Mouse (Mus musculus) right cerebral cortex, postnatal 4 days (tissue): Measurements from ENCODE around the gene AU022252.

ENCODE experiments used
- DNase-seq: peaks from one replicate; pipeline ENCODE4 v3.0.0-alpha.2; 2022

Gene AU022252

DNA sequence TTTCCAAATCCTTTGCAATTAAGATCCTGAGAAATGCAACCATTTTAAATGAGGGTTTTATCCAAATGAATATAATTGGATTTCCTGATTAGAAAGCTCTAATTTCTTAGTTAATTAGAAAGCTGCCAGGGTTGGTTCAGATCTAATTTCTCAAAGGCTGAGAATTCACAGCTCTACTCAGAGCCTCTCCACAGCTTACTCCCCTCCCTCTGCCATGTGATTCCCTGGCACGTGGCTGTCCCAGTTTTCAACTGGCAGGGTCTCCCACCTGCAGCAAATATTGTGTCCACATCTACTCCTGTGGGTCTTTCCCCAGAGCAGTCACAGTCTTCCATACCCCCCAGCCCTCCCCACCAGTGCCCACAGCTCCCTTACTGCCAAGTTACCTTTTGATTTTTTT is 49.0 kb downstream of the AU022252 start:
- no peak for DNase-seq

DNA sequence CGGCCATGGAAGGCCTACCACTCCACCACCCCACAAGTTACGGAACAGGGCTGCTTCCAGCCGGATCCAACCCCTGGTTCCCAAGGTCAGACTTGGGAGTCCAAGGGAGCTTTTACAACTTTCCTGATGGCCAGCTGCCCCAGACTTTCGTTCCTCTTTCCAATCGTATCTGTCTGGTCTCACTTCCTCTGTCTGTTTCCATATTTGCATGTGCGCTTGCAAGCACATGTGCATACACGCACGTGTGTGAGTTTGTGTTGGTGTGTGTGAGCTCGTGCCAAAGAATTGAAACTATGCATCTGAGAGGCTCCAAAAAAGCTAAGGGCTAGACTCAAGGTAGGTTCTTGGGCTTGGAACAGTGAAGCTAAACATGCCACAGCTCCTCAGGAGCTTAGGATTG is 51.1 kb downstream of the AU022252 start:
- no peak for DNase-seq

DNA sequence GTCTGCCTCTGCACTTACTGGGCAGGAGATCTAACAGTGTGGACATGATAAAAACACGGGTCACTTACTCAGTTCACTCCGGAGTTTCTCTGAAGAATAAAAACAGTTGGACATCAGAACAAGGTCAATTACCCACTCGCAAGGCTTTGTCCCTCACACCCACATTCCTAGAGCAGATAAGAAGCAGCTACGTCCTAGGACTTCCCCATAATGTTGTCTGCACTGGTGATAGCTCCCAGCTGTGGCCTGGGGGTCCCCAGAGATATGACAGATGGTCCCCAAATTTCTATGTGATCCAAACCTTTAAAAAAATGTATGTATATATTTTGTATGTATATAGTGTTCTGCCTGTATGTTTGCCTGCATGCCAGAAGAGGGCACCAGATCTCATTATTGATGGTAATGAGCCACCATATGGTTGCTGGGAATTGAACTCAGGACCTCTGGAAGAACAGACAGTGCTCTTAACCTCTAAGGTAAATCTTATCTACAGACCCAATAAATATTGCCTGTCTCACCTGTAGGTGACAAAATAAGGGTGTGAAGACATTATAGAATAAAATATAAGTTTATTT is 52.3 kb downstream of the AU022252 start:
- no peak for DNase-seq

DNA sequence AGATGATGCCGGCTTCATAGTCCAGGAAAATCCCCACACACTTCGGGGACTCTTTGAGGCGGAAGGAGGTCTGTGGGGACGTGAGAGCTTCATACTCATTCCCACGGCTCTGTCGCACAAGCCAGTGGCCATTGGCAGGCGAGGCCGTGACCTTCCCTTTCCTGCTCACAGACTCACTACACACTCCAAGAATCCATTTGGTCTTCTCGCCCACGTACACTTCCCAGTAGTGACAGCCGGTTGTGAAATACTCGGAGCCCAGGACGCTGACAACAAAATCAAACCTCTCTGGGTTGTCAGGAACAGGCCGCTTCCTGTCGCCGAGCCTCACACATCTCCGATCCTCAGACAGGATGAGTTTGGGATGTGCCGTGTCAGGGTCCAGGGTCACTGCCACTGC is 54.2 kb downstream of the AU022252 start:
- no peak for DNase-seq

DNA sequence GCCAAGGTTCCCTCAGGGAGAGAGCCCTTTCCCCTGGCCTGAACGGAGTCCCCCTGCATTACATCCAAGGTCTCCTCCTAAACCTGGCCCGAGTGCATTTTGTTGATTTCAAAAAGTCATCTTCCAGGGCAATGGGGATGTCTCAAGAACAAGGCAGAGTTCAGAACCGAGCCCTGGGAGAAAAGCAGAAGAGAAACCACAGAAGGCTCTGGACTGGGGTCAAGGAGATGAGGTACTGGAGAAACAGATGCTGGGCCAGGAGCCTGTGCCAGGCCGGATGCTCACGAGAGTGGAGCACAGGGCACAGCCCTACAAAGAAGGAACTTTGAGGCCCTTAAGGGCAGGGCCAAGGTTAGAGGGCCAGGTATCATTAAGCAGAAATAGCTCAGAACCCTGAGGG is 54.8 kb downstream of the AU022252 start:
- no peak for DNase-seq

DNA sequence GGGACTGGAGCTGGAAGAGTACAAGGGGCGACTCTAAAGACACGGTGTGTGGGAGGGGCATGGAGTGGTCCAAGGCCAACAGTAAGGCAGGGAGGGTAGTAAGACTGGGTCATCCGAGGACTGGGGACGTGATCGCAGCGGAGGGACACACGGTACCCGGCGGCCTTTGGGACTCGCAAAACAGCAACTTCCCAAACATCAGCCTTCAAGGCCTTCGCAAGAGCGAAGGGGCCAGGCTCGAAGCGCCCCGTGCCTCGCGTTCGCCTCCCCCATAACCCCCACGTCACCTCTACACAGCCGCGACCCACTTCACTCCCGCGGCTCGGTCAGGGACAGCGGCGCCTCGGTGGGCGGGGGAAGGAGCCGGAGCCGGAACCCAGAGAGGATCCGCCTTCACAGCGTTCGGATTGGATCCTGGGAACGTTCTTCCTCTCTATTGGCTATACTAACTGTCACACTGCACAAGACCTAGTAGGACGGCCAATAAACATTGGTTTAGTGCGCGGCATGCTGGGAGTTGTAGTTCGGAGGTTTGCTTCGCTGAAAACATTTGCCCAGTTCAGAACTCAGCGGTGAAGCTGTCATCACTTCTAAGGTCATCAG is 58.6 kb downstream of the AU022252 start, which contains the start of gene Zfp691:
Zfp691 (minus strand) TSS at position 345 of the 603 bp plus-strand sequence.
- DNase-seq = peak; percentile 84

DNA sequence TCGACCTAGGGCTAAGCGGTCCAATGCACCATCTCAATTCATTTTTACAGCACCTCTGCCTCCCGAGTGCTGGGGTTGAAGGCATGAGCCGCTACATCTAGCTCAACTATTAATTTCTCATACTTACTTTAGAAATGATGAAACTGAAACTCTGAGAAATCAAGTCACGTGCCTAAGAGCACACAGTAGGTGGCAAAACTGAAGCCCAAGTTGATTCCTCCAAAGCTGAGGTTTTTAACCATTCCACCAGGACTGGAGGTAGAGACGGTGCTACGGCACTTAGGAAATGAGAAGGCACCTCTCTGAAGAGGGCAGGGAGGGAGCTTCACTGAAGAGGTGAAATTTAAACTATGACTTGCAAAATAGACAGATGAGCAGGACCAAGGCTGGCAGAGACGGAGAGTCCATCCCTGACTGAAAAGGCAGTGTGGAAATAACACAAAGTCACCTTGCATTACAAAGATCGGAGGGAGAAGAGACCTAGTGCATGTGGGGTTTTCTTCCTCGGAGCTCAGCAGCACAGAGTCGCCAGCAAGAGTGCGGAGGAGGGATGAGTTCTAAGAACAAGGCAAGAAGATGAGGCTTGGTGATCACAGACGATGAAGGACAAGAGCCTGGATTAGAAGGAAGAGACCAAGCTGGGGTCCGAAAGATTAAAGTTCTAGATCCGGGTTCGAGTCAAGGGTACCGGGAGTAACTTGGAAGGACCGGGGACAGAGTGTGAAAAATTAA is 59.4 kb downstream of the AU022252 start:
- no peak for DNase-seq

DNA sequence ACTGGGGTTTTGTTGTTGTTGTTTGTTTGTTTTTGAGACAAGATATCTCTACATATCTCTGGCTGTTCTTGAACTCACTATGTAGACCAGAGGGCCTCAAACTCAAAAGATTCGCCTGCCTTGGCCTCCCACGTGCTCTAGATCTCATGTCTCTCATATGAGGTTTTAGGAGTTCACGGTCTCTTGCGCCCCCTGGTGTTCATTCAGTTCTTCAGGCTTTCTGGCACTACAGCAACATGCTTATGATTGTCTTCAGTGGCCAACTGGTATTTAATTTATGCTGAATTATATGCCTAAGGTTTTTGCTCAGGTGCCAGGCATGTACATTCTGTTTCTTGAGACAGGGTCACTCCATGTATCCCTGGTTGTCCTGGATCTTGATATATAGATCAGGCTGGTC is 64.8 kb downstream of the AU022252 start:
- DNase-seq = peak; percentile 88

DNA sequence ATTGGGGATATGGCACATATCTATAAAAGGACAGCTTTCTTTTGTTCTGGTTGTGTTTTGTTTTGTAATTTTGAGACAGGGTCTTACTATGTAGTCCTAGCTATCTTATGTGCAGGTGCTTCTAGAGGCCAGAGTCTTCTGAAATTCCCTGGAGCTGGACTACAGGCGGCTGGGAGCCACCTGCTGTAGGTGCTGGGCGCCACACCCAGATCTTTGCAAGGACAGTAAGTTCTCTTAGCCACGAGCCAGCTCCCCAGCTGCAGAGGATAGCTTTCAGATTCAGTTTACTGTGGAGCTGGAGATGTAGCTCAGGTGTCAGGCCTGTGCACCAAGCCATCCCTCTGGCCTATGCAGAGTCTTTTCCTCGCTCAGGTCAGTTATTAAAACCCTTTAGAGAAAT is 65.4 kb downstream of the AU022252 start:
- no peak for DNase-seq

DNA sequence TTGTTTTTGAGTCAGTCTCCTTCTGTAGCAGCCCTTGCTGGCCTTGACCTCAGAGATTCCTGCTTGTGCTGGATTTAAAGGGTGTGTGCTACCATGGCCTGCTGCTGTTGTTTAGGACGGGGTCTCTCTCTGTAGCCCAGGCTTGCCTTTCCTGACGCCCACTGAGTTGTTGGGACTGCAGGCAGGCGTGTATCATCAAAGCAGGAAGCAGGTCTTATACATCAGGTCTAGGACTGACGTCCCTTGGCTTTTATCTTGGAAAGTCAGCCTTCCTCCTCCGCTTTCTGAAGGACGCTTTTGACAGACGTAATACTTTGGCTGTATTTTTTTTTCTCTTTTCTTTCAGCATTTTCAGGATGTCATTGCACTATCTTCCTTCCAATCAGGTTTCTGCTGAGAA is 66.6 kb downstream of the AU022252 start:
- DNase-seq = no peak

DNA sequence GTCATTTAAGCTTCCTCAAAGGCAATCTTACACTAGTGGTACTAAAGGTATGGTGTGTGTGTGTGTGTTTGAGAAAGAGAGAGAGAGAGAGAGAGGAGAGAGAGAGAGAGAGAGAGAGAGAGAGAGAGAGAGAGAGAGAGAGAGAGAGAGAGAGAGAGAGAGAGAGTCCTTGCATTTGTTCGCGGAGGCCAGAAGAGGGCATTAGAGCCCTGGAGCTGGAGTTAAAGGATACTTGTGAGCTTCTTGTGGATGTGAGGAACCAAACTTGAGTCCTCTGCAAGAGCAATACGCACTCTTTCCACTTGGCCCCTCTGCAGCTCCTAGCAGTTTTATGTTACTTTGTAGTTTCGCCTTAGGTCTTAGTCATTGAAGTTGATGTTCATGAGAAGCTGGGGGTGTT is 69.5 kb downstream of the AU022252 start:
- DNase-seq = no peak

DNA sequence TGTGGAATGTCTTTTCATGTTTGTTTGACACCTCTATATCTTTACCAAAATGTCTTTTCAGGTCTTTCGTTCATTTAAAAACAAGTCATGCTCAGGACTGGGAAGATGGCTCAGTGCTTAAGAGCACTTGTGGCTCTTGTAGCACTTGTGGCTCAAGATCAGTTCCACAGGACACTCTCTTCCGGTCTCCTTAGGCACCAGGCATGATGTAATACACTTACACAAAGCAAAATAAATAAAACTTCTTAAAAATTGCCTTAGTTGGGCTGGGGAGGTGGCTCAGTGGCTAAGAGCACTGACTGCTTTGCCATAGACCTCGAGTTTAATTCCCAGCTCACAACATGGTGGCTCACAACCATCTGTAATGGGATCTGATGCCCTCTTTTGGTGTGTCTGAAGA is 71.2 kb downstream of the AU022252 start:
- no peak for DNase-seq

DNA sequence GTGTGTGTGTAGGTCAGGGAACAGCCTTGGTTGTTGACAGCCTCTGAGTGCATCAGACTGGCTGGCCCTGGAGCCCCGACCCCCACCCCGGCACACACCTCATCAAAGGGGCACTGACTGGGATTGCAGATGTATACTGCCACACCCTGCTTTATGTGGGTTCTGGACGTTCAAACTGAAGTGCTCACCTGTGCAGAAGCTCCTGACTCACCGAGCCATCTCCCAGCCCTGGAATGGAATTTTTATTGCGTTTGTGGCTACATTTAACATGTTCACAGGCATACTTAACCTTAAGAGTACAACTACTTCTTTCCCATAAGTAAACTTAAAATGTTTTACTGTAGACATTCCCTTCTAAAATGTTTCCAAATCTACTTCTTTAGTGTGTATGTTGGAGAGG is 74.6 kb downstream of the AU022252 start:
- DNase-seq = no peak

DNA sequence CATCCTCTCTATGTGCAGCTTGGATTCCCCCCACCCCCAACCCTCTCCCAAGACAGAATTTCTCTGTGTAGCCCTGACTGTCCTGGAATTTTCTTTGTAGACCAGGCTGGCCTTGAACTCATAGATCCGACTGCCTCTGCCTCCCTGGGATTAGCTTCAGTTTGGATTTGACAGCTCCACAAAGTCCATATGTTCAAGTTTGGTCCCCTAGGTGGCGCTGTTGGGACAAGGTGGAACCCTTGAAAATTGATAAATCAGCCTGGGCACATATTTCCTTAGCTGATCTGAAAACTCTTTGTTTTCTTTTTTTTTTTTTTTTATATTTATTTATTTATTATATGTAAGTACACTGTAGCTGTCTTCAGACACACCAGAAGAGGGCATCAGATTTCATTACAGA is 75.3 kb downstream of the AU022252 start:
- DNase-seq = peak; percentile 71
